Mouse (Mus musculus) liver, adult (tissue): Measurements from ENCODE around the gene Exosc6.
"Not testable (repeated sequence)": the region's sequence is repeated elsewhere in the genome, so short reads cannot be mapped to it uniquely, and the experiment has no call there.

Experiments used
- GATA4 ChIP-seq: IDR thresholded peaks from 2 replicates; pipeline ENCODE4 v1.6.1; 2014; ENCODE audit warnings: mild to moderate bottlenecking, low read length; ENCODE audit not compliant: insufficient replicate concordance

Exosc6 gene

DNA sequence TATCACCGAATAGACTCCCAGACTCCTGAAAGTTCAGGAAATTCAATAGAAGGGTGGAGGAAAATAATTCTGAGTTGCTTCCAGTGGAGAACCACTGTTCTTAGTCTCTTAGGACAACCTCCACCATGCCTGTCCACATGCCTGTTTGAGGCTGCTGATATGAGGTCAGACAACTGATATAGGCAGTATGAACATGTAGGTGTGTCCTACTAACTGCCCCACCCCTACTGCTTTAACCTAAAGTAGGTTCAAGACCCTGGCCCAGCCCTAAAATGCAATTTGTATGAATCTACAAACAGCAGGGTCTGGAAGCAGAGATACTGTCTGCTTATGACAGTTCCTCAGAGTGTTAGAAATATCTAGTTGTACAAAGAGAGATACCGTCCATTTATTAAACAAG lies 478 bp upstream of the Exosc6 start:
- TF ChIP-seq GATA4, result no peak

DNA sequence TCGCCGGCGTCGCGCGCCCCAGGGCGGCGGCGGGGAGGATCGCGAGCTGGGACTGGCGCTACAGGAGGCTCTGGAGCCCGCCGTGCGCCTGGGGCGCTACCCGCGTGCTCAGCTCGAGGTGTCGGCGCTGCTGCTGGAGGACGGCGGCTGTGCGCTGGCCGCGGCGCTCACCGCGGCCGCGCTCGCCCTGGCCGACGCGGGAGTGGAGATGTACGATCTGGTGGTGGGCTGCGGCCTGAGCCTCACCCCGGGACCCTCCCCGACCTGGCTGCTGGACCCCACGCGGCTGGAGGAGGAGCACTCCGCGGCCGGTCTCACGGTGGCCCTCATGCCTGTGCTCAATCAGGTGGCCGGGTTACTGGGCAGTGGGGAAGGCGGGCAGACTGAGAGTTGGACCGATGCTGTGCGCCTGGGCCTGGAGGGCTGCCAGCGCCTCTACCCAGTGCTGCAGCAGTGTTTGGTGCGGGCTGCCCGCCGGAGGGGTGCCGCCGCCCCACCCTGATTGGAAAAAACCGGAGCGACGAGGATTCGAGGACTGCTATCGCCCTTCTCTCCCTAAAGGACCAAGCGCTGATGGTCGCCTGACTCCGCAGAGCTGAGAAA lies 653 bp downstream of the Exosc6 start:
- no peak for TF ChIP-seq GATA4

DNA sequence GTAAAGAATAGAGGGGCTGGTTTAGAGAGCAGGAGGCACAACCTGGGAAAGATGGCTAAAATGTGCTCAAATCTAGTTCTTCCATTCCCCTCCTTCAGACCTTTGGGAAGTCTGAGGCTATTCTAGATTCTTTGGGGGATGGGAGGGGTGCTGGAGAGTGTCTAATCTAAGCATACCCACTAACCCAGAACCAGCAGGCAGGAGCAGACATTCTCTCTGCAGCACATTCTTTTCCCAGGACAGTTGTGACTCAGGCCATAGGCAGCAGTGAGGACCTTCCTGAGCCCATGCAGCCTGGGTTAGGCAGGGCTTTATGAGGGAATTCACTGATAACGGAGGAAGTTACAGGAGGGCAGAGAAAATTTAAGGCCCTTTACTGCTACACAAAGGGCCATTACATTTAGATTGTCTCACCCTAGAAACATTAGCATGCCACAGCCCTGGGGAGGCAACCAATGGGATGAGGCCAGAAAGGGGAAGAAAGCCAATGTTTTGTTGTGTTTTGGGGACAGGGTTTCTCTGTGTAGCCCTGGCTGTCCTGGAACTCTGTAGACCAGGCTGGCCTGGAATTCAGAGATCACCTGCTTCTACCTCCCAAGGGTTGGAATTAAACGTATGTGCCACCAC lies 2.9 kb downstream of the Exosc6 start:
- no peak for TF ChIP-seq GATA4

DNA sequence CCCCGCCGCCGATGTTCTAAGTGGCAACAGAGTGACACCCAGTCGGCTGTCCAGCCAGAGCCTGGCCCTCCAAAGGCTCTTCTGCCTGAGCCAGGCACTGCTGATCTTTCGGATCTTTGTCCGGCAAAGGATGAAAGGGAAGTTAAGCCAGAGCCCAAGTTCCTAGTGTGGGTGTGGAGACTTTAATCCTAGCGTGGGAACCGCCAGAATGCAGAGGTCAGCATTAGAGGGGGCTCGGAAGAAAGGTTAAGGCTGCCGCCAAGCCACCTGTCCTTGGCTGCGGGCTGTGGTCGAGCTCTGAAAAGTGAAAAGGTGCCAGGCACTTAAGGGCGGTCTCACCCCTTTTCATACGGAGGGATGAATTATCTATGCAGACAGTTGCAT lies 5.5 kb downstream of the Exosc6 start:
- TF ChIP-seq GATA4, result no peak

DNA sequence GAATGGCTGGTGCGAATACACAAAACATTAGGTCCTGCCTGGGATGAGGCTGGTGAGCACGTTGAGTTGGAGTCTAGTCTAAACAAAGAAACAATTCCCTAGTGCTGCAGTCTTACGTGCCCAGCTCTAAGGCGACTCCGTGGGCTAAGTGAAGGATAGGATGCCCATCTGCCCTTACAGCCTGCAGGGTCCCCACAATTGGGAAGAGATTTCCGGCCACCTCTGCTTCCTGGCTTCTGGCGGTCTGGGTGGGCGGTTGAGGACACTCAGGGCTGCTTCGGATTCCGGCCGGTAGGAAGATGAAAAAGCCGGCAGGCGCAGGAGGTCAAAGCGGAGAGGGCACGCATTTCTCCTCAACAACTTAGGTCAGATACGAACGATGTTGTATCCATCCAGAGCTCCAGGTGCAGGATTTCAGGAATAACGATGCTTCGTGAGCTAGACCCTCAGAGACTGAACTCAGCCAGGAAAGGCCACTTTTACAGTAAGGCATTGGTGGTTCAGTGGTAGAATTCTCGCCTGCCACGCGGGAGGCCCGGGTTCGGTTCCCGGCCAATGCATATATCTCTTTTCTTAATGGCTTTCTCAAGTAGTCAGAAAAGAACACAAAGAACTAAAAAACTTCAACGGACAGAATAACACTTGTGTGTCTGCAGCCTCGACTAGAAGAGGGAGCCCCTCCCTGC lies 6.1 kb downstream of the Exosc6 start:
- TF ChIP-seq GATA4, result no peak

DNA sequence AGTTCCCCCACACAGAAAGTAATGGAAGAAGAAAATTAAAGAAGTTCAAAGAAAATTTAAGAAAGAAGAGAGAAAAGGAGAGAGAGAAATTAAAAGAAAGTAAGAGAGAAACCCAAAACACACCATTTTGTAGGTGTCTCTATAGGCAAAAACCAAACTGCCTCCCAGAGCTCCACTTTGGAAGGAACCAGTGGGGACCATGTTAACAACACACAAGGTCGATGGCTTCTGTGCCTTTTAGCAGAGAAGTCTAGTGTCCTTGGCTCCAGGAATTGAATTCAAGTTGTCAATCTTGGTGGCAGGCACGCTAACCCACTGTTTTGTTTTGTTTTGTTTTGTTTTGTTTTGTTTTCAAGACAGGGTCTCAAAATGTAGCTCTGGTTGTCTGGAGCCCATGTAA lies 6.8 kb downstream of the Exosc6 start:
- no peak for TF ChIP-seq GATA4

DNA sequence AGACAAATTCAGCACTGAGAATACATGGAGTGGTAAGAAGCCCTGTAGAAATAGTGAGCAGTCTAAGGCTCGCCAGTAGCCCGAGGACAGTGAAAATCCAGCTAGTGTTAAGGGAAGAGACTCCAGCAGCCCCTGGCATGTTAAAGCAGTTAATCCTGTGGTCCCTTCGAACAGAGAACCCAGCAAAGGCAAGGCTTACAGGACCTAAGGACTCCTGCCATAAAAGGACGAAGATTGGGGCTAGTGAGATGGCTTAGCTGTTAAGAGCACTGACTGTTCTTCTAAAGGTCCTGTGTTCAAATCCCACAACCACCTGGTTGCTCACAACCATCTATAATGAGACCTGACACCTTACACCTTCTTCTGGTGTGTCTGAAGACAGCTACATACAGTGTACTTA lies 10.2 kb downstream of the Exosc6 start:
- no peak for TF ChIP-seq GATA4

DNA sequence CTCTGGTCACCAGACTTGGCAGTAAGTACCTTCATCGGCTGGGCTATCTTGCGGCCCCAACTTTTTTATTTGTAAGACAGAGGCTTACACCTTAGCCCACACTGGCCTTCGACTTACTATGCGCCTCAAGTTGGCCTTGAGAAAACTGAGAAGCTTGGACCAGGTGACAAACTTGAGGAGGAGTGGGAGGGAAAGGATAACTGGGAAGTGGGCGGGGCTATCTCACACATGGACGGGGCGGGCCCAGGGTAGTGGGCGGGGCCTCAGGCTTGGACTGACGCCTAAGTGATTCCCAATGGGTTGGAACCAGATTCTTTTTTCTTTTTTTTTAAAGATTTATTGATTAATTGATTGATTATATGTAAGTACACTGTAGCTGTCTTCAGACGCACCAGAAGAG lies 11.3 kb downstream of the Exosc6 start:
- TF ChIP-seq GATA4, result no peak

DNA sequence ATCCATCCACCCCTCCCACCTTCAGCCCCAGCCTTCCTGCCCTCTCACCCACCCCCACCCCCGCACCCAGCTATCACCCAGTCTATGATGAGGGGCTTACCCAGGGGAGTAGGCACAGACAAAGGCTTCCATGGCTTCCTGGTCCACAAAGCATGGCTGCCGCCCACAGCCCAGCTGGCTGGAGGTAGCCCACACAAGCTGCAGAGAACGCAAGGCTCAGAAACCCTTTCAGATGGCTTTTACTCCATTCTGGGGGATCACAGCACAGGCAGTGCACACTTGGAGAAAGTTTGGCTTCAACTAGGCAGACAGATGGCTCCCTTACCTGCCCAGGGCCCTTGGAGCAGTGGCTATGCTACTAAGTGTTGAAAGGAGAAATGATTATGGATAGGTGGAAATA lies 19.8 kb downstream of the Exosc6 start:
- no peak for TF ChIP-seq GATA4

DNA sequence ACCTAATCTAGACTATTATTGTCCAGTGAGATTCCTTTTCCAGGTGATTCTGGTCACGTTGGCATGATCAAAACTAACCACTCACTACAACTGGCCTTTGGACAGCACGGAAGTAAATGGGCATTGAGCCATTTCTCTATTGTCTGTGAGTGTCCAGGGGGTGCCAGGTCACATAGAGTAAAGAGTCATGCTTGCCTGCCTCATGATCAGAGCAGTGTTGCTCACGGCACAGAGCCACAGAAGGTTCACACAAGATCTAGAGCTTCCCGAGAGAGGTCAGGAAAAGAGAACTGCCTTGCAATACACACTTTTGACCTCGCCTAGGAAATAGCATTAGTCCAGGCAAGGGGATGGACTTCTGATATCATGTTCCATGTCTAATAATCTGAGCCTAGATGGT lies 23.3 kb downstream of the Exosc6 start:
- no peak for TF ChIP-seq GATA4

DNA sequence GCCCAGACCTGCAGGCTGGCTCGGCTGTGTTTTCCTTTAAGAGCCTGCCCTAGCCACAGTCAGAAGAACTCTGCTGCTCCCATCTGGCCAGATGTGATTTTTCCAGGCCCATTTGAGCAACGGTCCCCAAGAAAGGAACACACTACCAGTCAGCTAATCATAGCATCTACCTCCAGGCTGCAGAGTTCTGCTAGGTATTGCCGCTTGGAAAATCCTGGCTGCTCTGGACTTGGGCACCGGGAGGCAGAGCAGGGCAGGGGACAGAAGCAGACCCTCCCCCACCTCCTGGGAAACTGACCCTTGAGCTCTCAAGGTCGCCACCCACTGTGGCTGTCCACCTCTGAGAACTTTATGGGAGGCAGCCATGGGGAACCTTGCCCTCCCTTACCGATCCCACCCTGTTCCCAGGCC lies 23.7 kb downstream of the Exosc6 start:
- no peak for TF ChIP-seq GATA4

DNA sequence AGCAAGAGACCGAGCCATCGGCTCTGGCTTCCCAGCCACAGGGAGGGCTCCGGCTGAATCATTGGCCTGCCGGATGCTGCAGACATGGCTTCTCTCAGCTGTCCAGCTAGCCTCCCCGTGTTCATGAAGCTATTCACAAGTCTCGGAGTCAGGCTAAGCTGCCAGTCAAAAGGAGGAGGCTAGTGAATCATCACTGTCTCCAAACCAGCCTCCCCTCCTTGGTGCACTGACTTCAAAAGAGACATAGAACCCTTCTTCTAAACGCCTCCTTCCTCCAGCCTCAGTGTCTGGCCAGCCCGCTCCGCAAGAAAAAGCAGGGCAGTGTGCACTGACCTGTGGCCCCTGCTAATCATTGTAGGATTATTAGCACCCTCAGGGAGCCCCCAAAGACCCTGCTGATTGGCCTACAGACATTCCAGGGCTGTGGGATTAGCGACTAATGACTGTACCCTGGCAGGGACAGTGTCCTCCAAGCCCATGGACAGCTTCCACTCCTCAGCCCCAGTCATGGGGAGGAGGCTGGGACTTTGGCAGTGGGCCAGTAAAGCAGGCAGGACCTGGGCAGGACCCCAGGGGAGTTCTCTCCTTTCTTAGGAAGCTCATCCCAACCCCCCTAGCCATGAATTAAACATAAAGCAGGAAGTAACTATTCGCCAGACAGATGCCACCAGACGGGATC lies 25.6 kb downstream of the Exosc6 start:
- no peak for TF ChIP-seq GATA4

DNA sequence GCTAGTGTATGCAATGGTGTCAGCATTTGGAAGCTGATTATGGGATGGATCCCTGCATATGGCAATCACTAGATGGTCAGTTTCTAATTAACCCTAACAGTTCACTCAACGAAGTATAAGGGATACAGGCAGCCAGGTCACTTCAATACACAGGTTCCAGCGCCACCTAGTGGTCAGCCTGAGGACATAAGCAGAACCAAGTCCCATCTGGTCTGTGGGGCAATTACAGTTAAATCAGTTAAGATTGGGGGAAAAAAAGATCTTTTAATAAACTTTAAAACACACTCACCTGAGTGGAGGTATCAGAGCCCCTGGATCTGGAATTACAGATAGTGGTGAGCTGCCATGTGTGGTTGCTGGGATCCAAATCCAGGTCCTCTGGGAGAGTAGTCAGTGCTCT lies 34.0 kb downstream of the Exosc6 start:
- TF ChIP-seq GATA4, result no peak

DNA sequence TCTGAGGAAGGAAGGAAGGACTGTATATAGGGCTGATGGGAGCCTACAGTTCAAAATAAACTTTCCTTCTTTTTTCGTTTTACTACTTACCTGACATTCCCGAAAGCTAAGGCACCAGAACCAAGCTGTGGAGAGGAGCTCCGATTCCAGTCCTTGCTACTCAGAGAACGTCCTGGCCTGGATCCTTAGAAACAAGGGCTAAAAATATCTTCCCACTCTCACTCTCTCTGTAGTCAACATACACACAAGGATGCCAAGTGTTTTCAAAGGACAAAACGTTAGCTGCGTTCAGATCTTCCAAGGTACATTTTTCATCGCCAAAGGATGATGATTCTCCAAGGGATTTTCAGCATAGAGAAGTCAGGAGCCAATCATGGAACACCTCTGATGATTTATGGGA lies 35.6 kb downstream of the Exosc6 start:
- no peak for TF ChIP-seq GATA4

DNA sequence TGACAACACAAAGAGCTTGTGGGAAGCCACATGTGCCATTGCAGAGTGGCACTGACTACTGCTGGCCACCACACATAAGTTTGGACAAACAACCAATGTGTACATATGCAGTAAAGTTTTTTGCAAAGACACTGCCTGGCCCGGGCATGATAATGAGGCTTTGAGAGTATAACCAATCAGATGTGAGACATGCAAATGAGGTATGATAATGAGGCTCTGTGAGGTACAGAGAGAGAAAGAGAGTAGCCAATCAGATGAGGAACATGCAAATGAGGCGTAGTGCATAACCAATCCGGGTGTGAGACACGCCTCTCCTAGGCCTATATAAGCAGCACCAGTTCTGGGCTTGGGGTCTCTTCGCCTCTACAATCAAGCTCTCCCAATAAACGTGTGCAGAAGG lies 36.2 kb downstream of the Exosc6 start, which contains the start of gene Clec18a:
Gene Clec18a (minus strand): TSS at position 101 of the 400 bp plus-strand sequence.
- TF ChIP-seq GATA4, result not testable (repeated sequence)

DNA sequence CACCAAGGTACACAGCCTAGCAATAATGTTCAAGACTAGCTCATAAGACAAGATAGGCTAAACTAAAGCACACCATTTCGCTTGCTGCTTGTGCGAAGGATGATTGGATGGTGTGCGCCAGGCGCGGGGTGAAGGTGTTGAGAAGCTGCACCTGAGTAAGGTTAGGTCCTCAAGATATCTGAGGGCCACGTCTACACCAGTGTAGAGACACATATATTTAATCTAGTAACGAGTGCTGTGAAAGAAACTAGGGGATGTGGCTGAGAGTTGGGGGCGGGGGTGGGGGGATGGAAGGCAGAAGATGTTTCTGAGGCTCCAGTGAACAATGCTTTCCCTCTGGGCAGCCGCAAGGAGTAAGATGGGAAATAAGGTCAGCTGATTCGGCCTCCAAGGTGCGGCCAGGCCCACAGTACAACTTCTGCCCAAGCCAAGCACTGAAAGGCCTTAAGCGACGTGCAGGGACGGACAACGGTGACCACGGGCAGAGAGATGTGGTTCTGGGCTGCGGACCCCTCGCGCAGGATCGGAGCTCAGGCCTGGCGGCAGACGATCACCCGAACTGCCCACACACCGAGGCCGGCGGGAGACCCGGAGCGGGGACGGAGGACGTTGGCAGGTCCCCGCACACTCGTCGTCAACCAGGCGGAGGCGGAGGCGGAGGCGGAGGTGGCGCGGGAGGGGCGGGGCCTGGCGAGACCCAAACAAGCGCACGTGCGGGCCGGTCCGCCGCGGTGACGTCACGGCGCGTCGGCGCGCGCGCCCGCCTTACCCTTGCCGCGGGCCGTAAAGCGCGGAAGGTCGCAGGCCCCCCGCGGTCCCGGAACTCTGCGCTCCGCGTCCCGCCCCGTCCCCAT lies 38.0 kb downstream of the Exosc6 start, which contains the start of gene Pdpr:
Gene Pdpr (plus strand): TSS at position 766 of the 854 bp plus-strand sequence.
- no peak for TF ChIP-seq GATA4
